Mouse (Mus musculus): ENCODE measurements around the gene Ermard. TPM values are rescaled to one million over a fixed set of nuclear protein-coding genes. Genes with fewer than 3 reads are reported as not detected.
"Not testable (repeated sequence)": the region's sequence is repeated elsewhere in the genome, so short reads cannot be mapped to it uniquely, and the experiment has no call there.

Ermard gene
- polyA plus RNA-seq, 1 experiment from 2014 or later, result 61.9 TPM

DNA sequence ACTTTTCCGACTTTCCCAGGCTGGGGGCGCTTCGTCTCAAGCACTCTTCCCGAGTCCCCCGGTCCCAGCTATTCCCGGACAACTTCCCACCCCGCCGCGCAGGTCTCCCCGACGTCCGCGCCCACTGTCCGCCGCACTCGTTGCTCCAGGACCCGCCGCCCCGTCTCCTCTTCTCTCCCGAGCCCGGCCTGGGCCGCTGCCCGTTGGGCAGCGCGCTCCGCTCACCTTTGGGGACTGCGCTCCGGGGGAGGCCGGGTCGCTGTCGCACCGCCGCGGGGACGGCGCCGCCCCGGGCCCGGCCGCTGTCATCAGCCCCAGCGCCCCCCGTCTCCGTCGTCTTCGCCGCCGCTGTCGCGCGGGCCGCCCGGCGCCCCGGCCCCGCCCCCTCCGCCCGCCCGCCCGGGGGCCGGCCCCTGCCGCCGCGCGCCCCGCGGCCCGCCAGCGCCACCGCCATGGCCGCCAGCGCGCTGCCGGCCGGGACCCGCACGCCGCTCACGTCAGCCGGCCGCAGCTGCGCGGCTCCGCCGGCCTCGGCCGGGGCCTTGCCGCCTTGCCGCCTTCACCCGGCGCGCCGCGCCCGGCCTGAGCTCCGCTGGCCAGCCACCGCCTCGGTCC, 17.0 kb upstream of the Ermard start:
- not testable (repeated sequence) for H3K27ac ChIP-seq (ENCODE audit: low read depth)

DNA sequence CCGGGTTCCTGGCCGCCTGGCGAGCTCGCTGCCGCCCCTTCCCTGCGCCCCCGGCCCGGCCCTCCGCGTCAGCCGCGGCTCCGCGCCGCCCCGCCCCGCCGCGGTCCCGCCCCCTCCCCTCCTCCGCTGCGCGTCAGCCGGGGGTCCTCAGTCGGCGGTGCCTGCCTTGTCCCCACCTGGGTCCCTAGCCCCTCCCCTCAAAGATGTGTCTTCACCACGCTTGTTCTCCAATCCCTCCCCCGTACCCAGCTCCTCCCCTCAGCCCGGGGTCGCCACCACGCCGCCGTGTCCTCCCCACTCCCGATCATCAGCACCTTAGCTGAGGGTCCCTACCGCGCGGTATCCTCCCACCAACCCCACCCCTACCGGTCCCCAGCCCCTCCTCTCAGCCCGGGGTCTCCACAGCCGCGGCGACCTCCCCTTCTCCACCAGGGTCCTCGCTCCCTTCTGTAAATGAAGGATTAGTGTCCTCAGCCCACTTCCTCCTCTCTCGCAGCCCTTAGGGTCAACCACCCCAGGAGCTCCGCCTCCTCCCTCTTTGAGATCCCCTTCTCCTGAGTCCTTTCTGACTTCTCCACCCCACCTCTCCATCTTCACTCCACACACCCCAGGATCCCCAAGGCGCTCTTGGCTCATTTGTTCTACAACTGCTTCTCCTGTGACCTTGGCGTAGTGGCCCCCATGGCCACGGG, 16.4 kb upstream of the Ermard start:
- not testable (repeated sequence) for H3K27me3 ChIP-seq (replicated peaks; ENCODE audit: control insufficient read depth, insufficient read depth, low read length); DNase-seq (ENCODE audit: low spot score); H3K4me1 ChIP-seq (replicated peaks; ENCODE audit: control insufficient read depth, insufficient read depth, low read length); H3K36me3 ChIP-seq (ENCODE audit: control insufficient read depth, insufficient read depth, low read length); H3K9ac ChIP-seq (ENCODE audit: low read length); H3K4me2 ChIP-seq (ENCODE audit: low read length); H3K27ac ChIP-seq (ENCODE audit: low read depth); H3K9me3 ChIP-seq (ENCODE audit: control insufficient read depth, low read length); H3K4me3 ChIP-seq (ENCODE audit: low read depth, low read length)
- no CpG with 5 or more reads among the region's 48 CpGs for WGBS
- peak; percentile 92 for ATAC-seq (replicated peaks; ENCODE audit: low FRiP score, low TSS enrichment, low read depth)

More for the DNA sequence above, 17.0 kb upstream of the Ermard start:
- no CpG with 5 or more reads among the region's 97 CpGs for WGBS
- DNase-seq (ENCODE audit: low spot score); H3K4me3 ChIP-seq (ENCODE audit: low read depth, low read length); H3K4me2 ChIP-seq (ENCODE audit: low read length); H3K27me3 ChIP-seq (replicated peaks; ENCODE audit: control insufficient read depth, insufficient read depth, low read length); H3K36me3 ChIP-seq (ENCODE audit: control insufficient read depth, insufficient read depth, low read length); H3K9me3 ChIP-seq (ENCODE audit: control insufficient read depth, low read length); H3K4me1 ChIP-seq (replicated peaks; ENCODE audit: control insufficient read depth, insufficient read depth, low read length); H3K9ac ChIP-seq (ENCODE audit: low read length): not testable (repeated sequence)
- ATAC-seq (replicated peaks; ENCODE audit: low FRiP score, low TSS enrichment, low read depth), result peak; percentile 85

DNA sequence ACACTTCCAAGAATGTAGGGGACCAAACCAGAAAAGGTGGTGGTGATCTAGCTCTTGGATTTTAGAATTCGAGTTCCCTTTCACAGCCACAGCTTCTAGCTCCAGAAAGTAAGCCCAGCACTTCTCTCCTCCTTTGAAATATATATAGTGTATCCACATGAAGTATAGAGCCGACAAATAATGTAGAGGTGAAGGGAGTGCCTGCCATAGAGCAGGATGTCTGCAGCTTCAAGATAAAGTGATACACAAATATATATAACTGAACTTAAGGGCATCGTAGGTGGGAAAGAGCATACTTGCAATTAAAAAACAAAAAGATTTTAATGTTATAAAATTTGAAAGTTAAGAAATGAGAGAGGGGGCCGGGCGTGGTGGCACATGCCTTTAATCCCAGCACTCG, 15.5 kb upstream of the Ermard start:
- not testable (repeated sequence) for H3K9ac ChIP-seq (ENCODE audit: low read length); H3K4me3 ChIP-seq (ENCODE audit: low read depth, low read length); DNase-seq (ENCODE audit: low spot score); ATAC-seq (replicated peaks; ENCODE audit: low FRiP score, low TSS enrichment, low read depth); H3K27ac ChIP-seq (ENCODE audit: low read depth); H3K36me3 ChIP-seq (ENCODE audit: control insufficient read depth, insufficient read depth, low read length); H3K27me3 ChIP-seq (replicated peaks; ENCODE audit: control insufficient read depth, insufficient read depth, low read length); H3K9me3 ChIP-seq (ENCODE audit: control insufficient read depth, low read length); H3K4me2 ChIP-seq (ENCODE audit: low read length); H3K4me1 ChIP-seq (replicated peaks; ENCODE audit: control insufficient read depth, insufficient read depth, low read length)
- no CpG with 5 or more reads among the region's 6 CpGs for WGBS

DNA sequence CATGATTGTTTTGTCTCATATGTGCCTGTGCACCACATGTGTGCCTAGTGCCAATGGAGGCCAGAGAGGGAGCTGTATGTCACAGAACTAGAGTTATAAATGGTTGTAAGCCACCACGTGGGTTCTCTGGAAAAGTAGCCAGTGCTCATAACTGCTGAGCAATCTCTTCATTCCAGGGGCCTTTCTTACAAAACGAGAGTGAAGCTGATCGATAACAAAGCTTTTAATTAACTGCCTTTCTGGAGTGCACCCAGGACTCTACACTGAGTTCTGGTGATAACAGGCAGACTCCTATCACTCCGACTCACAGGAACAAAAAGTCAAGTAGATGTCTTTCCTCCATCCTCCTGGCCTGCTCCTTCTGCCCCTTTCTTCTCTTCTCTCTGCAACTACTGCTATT, 9.6 kb upstream of the Ermard start:
- not testable (repeated sequence) for H3K4me1 ChIP-seq (replicated peaks; ENCODE audit: control insufficient read depth, insufficient read depth, low read length); H3K9me3 ChIP-seq (ENCODE audit: control insufficient read depth, low read length); H3K36me3 ChIP-seq (ENCODE audit: control insufficient read depth, insufficient read depth, low read length); H3K9ac ChIP-seq (ENCODE audit: low read length); DNase-seq (ENCODE audit: low spot score); H3K4me2 ChIP-seq (ENCODE audit: low read length); ATAC-seq (replicated peaks; ENCODE audit: low FRiP score, low TSS enrichment, low read depth); H3K27ac ChIP-seq (ENCODE audit: low read depth); H3K27me3 ChIP-seq (replicated peaks; ENCODE audit: control insufficient read depth, insufficient read depth, low read length); H3K4me3 ChIP-seq (ENCODE audit: low read depth, low read length)
- no CpG with 5 or more reads among the region's 4 CpGs for WGBS

DNA sequence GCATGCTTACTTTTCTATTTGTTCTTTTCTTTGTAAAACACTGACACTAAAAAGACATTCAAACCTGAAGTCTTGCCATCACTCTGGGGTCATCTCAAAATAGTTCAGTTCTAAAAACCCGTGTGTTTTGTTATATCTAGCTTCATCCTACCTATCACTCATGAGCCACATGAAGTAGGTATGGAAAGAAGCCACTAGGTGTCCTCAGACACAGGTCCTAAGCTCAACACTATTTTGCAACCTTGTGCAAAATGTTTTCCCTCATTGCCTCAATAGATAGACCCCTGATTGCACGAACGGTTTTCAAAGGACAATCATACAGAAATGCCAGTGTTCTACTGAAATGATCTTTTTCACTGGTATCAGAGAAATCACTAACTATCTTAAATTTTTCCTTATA, 553 bp upstream of the Ermard start:
- H3K27me3 ChIP-seq (replicated peaks; ENCODE audit: control insufficient read depth, insufficient read depth, low read length); H3K4me2 ChIP-seq (ENCODE audit: low read length); H3K4me1 ChIP-seq (replicated peaks; ENCODE audit: control insufficient read depth, insufficient read depth, low read length); H3K9me3 ChIP-seq (ENCODE audit: control insufficient read depth, low read length); H3K4me3 ChIP-seq (ENCODE audit: low read depth, low read length); H3K36me3 ChIP-seq (ENCODE audit: control insufficient read depth, insufficient read depth, low read length); H3K9ac ChIP-seq (ENCODE audit: low read length); DNase-seq (ENCODE audit: low spot score); H3K27ac ChIP-seq (ENCODE audit: low read depth): not testable (repeated sequence)
- WGBS, result no CpG with 5 or more reads among the region's 3 CpGs
- peak; percentile 34; the same call in 1 of the 2 replicates for ATAC-seq (replicated peaks; ENCODE audit: low FRiP score, low TSS enrichment, low read depth)

DNA sequence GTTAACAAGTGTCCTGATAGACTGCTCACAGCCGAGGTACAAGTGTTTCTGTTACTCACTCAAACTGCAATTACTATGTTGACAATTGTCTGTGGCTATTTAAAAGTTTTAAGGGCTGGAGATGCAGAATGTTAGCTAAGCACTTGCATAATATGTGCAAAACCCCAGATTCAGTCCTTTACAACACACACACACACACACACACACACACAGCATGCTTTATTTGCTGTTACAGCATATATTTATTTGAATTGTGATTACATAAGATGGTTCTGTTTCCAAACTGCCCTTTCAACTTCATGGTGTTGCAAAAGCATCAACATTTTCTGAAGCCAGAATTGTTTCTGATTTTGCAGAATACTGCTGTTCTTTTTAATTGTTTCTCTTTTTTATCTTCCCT, 9.3 kb downstream of the Ermard start:
- H3K36me3 ChIP-seq (ENCODE audit: control insufficient read depth, insufficient read depth, low read length); H3K27ac ChIP-seq (ENCODE audit: low read depth); H3K9me3 ChIP-seq (ENCODE audit: control insufficient read depth, low read length); H3K4me3 ChIP-seq (ENCODE audit: low read depth, low read length); DNase-seq (ENCODE audit: low spot score); H3K9ac ChIP-seq (ENCODE audit: low read length); H3K27me3 ChIP-seq (replicated peaks; ENCODE audit: control insufficient read depth, insufficient read depth, low read length); H3K4me2 ChIP-seq (ENCODE audit: low read length); ATAC-seq (replicated peaks; ENCODE audit: low FRiP score, low TSS enrichment, low read depth); H3K4me1 ChIP-seq (replicated peaks; ENCODE audit: control insufficient read depth, insufficient read depth, low read length): not testable (repeated sequence)
- no CpG with 5 or more reads among the region's 1 CpGs for WGBS

DNA sequence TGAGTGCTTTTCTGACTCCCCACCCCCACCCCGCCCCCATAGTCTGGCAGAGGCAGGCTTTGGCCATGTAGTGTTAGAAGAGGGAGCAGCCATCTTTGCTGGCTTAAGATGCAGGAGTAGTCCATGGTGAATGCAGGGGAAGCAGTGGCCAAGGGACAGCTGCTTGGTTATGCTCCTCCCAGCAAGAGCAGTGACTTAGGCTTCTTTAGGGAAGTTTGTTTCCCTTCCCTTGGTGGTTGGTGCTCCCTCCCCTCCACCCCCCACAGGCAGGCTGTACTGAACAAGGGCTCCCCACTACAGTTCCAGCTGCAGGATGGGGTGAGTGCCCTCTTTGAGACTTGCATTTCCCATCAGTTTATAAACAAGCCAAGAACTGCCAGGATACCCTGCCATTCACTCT, 11.8 kb downstream of the Ermard start:
- H3K27ac ChIP-seq (ENCODE audit: low read depth); H3K27me3 ChIP-seq (replicated peaks; ENCODE audit: control insufficient read depth, insufficient read depth, low read length); ATAC-seq (replicated peaks; ENCODE audit: low FRiP score, low TSS enrichment, low read depth); H3K4me1 ChIP-seq (replicated peaks; ENCODE audit: control insufficient read depth, insufficient read depth, low read length); DNase-seq (ENCODE audit: low spot score); H3K9me3 ChIP-seq (ENCODE audit: control insufficient read depth, low read length); H3K4me2 ChIP-seq (ENCODE audit: low read length); H3K9ac ChIP-seq (ENCODE audit: low read length); H3K4me3 ChIP-seq (ENCODE audit: low read depth, low read length): not testable (repeated sequence)
- peaks cover 17% of the 10 kb centered on the region; the same call in 1 of the 2 replicates for H3K36me3 ChIP-seq (ENCODE audit: control insufficient read depth, insufficient read depth, low read length)
- WGBS, result 83% methylated on average over 1 of the region's 1 CpGs

DNA sequence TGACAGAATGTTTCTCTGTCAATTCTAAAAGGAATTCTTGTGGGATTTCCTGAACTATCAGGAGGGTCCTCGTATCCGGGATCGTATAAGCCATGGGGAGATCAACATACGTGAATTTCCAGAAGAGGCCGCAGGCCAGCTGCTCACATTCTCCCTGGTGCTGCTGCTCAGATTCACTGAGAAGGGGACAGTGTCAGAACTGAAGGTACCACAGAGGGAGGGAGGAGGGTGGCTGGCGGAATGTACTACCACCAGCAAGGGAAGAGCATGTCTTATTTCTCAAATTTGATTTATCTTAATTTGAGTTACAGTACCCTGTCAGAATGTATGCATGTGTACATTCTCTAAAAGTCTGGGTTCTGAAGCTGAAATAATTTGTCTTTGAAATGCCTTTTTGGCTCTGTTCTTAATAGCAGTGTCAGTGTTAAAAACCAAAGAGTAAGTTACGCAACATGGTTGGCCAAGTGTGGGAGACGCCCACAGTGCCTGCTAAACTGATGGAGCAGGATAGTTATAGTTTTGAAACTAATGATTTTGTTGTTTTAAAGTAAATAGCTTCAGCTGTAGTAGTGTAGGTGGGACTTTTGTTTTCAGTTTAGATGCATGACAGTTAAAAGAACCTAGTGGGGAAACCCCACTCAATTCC, 12.3 kb downstream of the Ermard start:
- H3K4me1 ChIP-seq (replicated peaks; ENCODE audit: control insufficient read depth, insufficient read depth, low read length); H3K9me3 ChIP-seq (ENCODE audit: control insufficient read depth, low read length); H3K4me2 ChIP-seq (ENCODE audit: low read length); DNase-seq (ENCODE audit: low spot score); H3K27ac ChIP-seq (ENCODE audit: low read depth); H3K4me3 ChIP-seq (ENCODE audit: low read depth, low read length); H3K9ac ChIP-seq (ENCODE audit: low read length); H3K27me3 ChIP-seq (replicated peaks; ENCODE audit: control insufficient read depth, insufficient read depth, low read length); ATAC-seq (replicated peaks; ENCODE audit: low FRiP score, low TSS enrichment, low read depth): not testable (repeated sequence)
- H3K36me3 ChIP-seq (ENCODE audit: control insufficient read depth, insufficient read depth, low read length), result peaks cover 19% of the 10 kb centered on the region; the same call in 1 of the 2 replicates
- 91% methylated on average over 5 of the region's 8 CpGs for WGBS
